Mouse (Mus musculus) limb, embryonic 11.5 days (tissue): ENCODE measurements at regions not wholly inside any gene's neighbourhood (a gene's known extent, or its start where the extent isn't known, plus 50 kb on each side); places are given as distances from the start of the nearest gene placed in this dataset.

Experiments used
- ATAC-seq: fragments of 200-750 bp; cut with Nextera tagmentation; 2 replicates; pipeline ENCODE4 v1.8.0; 2017; ENCODE audit warnings: low read depth; ENCODE audit not compliant: insufficient number of reproducible peaks, low FRiP score, low TSS enrichment
- DNase-seq: peaks from one replicate; pipeline ENCODE4 v3.0.0-alpha.2; 2015; ENCODE audit warnings: low spot score
- H3K27ac ChIP-seq: fragments of 300-500 bp; sonication (generic); replicated peaks from 2 replicates; pipeline ENCODE4 v1.5.1; 2014; ENCODE audit warnings: low read depth, mild to moderate bottlenecking, low read length
- H3K27me3 ChIP-seq: fragments of 300-500 bp; sonication (generic); 2 replicates; pipeline ENCODE4 v1.6.1; 2014; ENCODE audit warnings: mild to moderate bottlenecking, low read length, mixed read lengths; ENCODE audit not compliant: control insufficient read depth, insufficient read depth
- H3K36me3 ChIP-seq: fragments of 300-500 bp; sonication (generic); 2 replicates; pipeline ENCODE4 v1.6.1; 2014; ENCODE audit warnings: mild to moderate bottlenecking, low read length, moderate library complexity, mixed read lengths; ENCODE audit not compliant: control insufficient read depth, insufficient read depth
- H3K4me1 ChIP-seq: fragments of 300-500 bp; sonication (generic); 2 replicates; pipeline ENCODE4 v1.6.1; 2014; ENCODE audit warnings: low read length, mixed read lengths; ENCODE audit not compliant: control insufficient read depth, insufficient read depth
- H3K4me2 ChIP-seq: fragments of 300-500 bp; sonication (generic); 2 replicates; pipeline ENCODE4 v1.6.1; 2014; ENCODE audit warnings: low read depth, mild to moderate bottlenecking, moderate library complexity; ENCODE audit not compliant: severe bottlenecking
- H3K4me3 ChIP-seq: fragments of 300-500 bp; sonication (generic); 2 replicates; pipeline ENCODE4 v1.5.1; 2014; ENCODE audit warnings: low read depth, low read length
- H3K9ac ChIP-seq: fragments of 300-500 bp; sonication (generic); 2 replicates; pipeline ENCODE4 v1.6.1; 2014; ENCODE audit warnings: mild to moderate bottlenecking, low read length
- H3K9me3 ChIP-seq: fragments of 300-500 bp; sonication (generic); 2 replicates; pipeline ENCODE4 v1.6.1; 2016; ENCODE audit warnings: low read length; ENCODE audit not compliant: control insufficient read depth
- WGBS: fragments of 180-500 bp; shearing (Covaris S2); extraction: QIAGEN DNeasy Blood & Tissue Kit; methylation state at CpG from one replicate; pipeline ENCODE4 v1.1.7; 2014; 5-methylcytosine and 5-hydroxymethylcytosine counted together

GRCm38 (mm10) chr10:118501571-118501970, 60.7 kb downstream of the Ifng start:
- DNase-seq (no peak), ATAC-seq (no peak)
- Histone ChIP-seq H3K4me2 (no peak overlapping the region), H3K27ac (no peak overlapping the region), H3K4me3 (no peak overlapping the region), H3K27me3 (no peaks in the 10 kb centered on the region), H3K36me3 (no peaks in the 10 kb centered on the region), H3K9me3 (no peaks in the 10 kb centered on the region), H3K4me1 (no peaks in the 10 kb centered on the region), H3K9ac (no peak overlapping the region)
- WGBS = 90% methylated on average over 3 of the region's 3 CpGs

- Histone ChIP-seq H3K4me1 (no peaks in the 10 kb centered on the region), H3K4me3 (no peak overlapping the region), H3K9ac (no peak overlapping the region), H3K4me2 (no peak overlapping the region), H3K9me3 (no peaks in the 10 kb centered on the region), H3K27me3 (no peaks in the 10 kb centered on the region), H3K27ac (no peak overlapping the region), H3K36me3 (no peaks in the 10 kb centered on the region)
- 78% methylated on average over 4 of the region's 4 CpGs for WGBS
- ATAC-seq (no peak), DNase-seq (no peak)
Measured at GRCm38 (mm10) chr10:118504811-118505210, 64.0 kb downstream of the Ifng start.

GRCm38 (mm10) chr10:118506154-118506553, 65.3 kb downstream of the Ifng start:
- Histone ChIP-seq H3K9ac (no peak overlapping the region), H3K36me3 (no peaks in the 10 kb centered on the region), H3K9me3 (no peaks in the 10 kb centered on the region), H3K27ac (no peak overlapping the region), H3K4me3 (no peak overlapping the region), H3K27me3 (no peaks in the 10 kb centered on the region), H3K4me1 (no peaks in the 10 kb centered on the region), H3K4me2 (no peak overlapping the region)
- ATAC-seq (no peak), DNase-seq (no peak)
- WGBS = 80% methylated on average over 4 of the region's 4 CpGs

- Histone ChIP-seq H3K4me2 (no peak overlapping the region), H3K36me3 (no peaks in the 10 kb centered on the region), H3K27me3 (no peaks in the 10 kb centered on the region), H3K27ac (no peak overlapping the region), H3K4me3 (no peak overlapping the region), H3K9ac (no peak overlapping the region), H3K9me3 (no peaks in the 10 kb centered on the region), H3K4me1 (no peaks in the 10 kb centered on the region)
- no peak for ATAC-seq
- 55% methylated on average over 2 of the region's 2 CpGs for WGBS
- DNase-seq = no peak
Measured at GRCm38 (mm10) chr10:118507630-118508029, 66.8 kb downstream of the Ifng start.

- Histone ChIP-seq H3K27me3 (no peaks in the 10 kb centered on the region), H3K27ac (no peak overlapping the region), H3K4me3 (no peak overlapping the region), H3K4me2 (no peak overlapping the region), H3K36me3 (no peaks in the 10 kb centered on the region), H3K9ac (no peak overlapping the region), H3K9me3 (no peaks in the 10 kb centered on the region), H3K4me1 (no peaks in the 10 kb centered on the region)
- ATAC-seq (no peak), DNase-seq (no peak)
- 97% methylated on average over 3 of the region's 3 CpGs for WGBS
Measured at GRCm38 (mm10) chr10:118516839-118517238, 76.0 kb downstream of the Ifng start.

- no peak overlapping the region for H3K27ac ChIP-seq
- no peak for DNase-seq
- no peak overlapping the region for H3K4me3 ChIP-seq
- no peaks in the 10 kb centered on the region for H3K9me3 ChIP-seq
- no peaks in the 10 kb centered on the region for H3K4me1 ChIP-seq
- WGBS = 83% methylated on average over 2 of the region's 2 CpGs
- no peaks in the 10 kb centered on the region for H3K36me3 ChIP-seq
- no peak overlapping the region for H3K4me2 ChIP-seq
- H3K9ac ChIP-seq = no peak overlapping the region
- no peak for ATAC-seq
- no peaks in the 10 kb centered on the region for H3K27me3 ChIP-seq
Measured at GRCm38 (mm10) chr10:118517995-118518394, 77.1 kb downstream of the Ifng start.

GRCm38 (mm10) chr10:118545966-118546365, 105.1 kb downstream of the Ifng start:
- H3K27me3 ChIP-seq = no peaks in the 10 kb centered on the region
- no peak for DNase-seq
- no peak overlapping the region for H3K4me2 ChIP-seq
- no peaks in the 10 kb centered on the region for H3K4me1 ChIP-seq
- ATAC-seq = no peak
- WGBS = 11% methylated on average over 1 of the region's 1 CpGs
- H3K27ac ChIP-seq = no peak overlapping the region
- H3K4me3 ChIP-seq = no peak overlapping the region
- no peaks in the 10 kb centered on the region for H3K9me3 ChIP-seq
- H3K36me3 ChIP-seq = no peaks in the 10 kb centered on the region
- no peak overlapping the region for H3K9ac ChIP-seq

- Histone ChIP-seq H3K4me3 (no peak overlapping the region), H3K4me2 (no peak overlapping the region), H3K4me1 (no peaks in the 10 kb centered on the region), H3K36me3 (no peaks in the 10 kb centered on the region), H3K27me3 (no peaks in the 10 kb centered on the region), H3K27ac (no peak overlapping the region), H3K9me3 (no peaks in the 10 kb centered on the region), H3K9ac (no peak overlapping the region)
- DNase-seq (no peak), ATAC-seq (no peak)
- 90% methylated on average over 4 of the region's 4 CpGs for WGBS
Measured at GRCm38 (mm10) chr10:118550201-118550600, 109.4 kb downstream of the Ifng start.

GRCm38 (mm10) chr10:118558848-118559247, 118.0 kb downstream of the Ifng start:
- H3K36me3 ChIP-seq = no peaks in the 10 kb centered on the region
- DNase-seq (no peak), ATAC-seq (no peak)
- WGBS = 68% methylated on average over 6 of the region's 6 CpGs
- peaks cover under 1% of the 10 kb centered on the region; the same call in 1 of the 2 replicates for H3K4me1 ChIP-seq
- H3K27me3 ChIP-seq = no peaks in the 10 kb centered on the region
- no peak overlapping the region for H3K4me2 ChIP-seq
- H3K9me3 ChIP-seq = no peaks in the 10 kb centered on the region
- no peak overlapping the region for H3K27ac ChIP-seq
- no peak overlapping the region for H3K4me3 ChIP-seq
- H3K9ac ChIP-seq = no peak overlapping the region
